Mouse (Mus musculus): ENCODE measurements around the gene Tll2.

The Tll2 gene

GRCm38 (mm10) chr19:41160388-41160787 lies 46.2 kb downstream of the Tll2 start:
- no peak for DNase-seq (ENCODE audit: low spot score in 2 of 2)

DNA sequence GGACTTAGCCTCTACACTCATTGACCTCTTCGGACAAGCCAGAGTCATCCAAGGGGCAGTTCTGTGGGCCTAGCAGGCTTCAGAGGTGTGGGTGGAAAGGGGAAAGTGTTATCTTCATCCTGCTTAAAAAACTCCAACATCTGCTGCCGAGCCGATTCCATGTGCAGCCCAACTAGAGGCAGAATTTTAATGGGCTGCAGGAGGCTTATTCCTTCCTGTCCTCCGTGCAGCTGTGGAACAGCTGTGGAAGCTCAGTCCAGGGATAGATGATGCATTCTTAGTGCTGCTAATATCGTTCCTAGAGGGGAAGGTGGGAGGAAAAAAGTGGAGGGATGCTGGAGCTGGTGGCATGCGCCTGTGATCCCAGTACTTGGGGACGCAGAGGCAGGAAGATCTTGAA lies 52.0 kb downstream of the Tll2 start:
- no peak for DNase-seq (ENCODE audit: low spot score in 2 of 2)

- no peak for DNase-seq (ENCODE audit: low spot score in 2 of 2)
Observed at GRCm38 (mm10) chr19:41152462-41152861, 54.2 kb downstream of the Tll2 start.

DNA sequence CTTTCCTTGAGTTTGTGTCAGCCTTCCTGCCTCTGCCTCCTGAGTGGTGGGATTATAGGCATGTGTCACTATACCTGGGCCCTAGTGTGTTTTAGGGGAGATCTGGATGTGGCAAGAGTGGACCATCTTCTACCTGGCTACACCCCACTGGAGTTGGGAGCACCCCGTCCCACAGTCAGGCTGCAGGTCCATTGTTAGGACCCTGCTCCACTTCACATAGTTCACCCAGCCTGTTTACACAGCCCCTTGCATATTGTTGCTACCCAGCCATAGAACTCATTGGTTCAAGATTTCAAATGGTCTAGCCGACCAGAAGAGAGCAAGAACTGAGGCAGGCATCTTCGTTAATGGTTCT lies 54.6 kb downstream of the Tll2 start:
- DNase-seq (ENCODE audit: low spot score in 2 of 2) = no peak

- no peak for DNase-seq (ENCODE audit: low spot score in 2 of 2)
Observed at GRCm38 (mm10) chr19:41151321-41152015, 55.2 kb downstream of the Tll2 start.

DNA sequence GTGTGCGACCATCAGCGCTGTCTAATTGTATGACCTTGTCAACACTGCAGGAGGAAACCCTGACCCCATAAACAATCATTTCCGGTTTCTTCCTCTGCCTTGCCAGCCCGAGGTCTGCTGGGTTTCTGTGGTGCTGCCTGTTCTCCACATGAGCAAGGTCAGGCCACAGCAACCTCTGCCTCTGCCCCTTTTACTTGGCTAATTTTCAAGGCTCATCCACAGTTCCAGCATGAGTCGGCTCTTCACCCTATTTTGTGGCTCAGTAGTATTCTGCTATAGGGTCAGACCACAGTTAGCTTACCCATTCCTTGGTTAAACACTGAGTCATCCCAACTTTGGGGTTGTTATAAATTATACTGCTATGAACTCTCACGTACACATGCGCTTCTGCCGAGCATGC lies 65.7 kb downstream of the Tll2 start:
- no peak for DNase-seq (ENCODE audit: low spot score in 2 of 2)

DNA sequence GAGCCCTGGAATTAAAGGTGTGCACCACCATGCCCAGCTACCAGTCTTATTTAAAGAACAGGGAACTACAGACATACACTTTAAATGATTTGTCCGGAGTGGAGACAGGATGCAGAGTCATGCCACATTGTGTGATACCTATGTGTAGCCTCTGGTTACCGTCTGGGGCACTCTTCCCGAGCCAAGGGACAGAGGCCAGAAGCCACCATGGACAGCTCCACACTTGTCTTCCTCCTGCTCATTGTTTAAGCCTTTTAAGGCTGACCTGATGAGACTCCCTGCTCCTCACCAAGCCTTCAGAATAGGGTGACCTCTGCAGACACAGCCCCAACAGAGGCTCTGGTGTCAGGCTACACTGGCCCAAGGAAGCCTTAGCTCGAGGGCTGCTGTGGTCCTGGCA lies 67.0 kb downstream of the Tll2 start:
- no peak for DNase-seq (ENCODE audit: low spot score in 2 of 2)

DNA sequence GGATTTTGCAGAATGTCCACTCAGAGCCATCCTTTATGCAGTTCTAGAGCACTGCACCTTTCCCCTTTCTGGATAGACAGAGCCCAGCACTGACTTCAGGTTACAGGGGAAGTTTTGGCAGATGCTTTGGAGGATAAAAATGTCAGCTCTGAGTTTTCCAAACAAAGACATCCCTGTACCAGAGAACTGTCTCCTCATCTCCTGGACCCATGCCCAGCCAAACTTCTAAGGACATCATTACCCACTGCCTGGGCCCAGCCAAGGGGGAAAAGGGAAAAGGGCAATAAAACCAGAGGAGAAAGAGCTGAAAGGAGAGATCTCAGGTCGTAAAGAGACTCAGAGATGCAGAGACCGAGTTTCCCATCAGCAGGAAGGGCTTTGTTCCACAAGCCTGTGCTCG lies 83.6 kb downstream of the Tll2 start:
- DNase-seq (ENCODE audit: low spot score in 2 of 2) = no peak

DNA sequence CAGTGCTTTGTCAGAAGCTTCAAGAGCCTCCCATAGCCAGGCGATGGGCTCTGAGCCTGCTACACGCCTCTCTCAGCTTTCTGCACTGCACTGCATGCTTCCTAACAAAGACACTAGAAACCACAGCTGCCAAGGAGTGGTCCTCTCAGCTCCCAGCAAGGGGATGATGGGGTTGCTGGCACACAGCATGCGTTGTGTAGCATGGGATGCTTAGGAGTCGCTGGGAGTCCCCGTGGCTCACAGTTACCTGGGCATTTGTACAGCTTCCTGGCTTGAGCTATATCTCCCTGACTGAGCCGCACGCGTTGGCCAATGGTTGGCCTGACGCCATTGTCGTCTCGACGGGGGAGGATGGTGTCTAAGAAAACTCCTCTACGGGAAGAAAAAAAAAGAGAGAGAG lies 86.7 kb downstream of the Tll2 start:
- DNase-seq (ENCODE audit: low spot score in 2 of 2) = no peak

GRCm38 (mm10) chr19:41118346-41118745 lies 88.3 kb downstream of the Tll2 start:
- DNase-seq (ENCODE audit: low spot score in 2 of 2) = no peak

- no peak for DNase-seq (ENCODE audit: low spot score in 2 of 2)
Observed at GRCm38 (mm10) chr19:41117334-41117733, 89.3 kb downstream of the Tll2 start.

- DNase-seq (ENCODE audit: low spot score in 2 of 2) = no peak
Observed at GRCm38 (mm10) chr19:41114611-41115010, 92.0 kb downstream of the Tll2 start.

- DNase-seq (ENCODE audit: low spot score in 2 of 2) = no peak
Observed at GRCm38 (mm10) chr19:41113911-41114531, 92.6 kb downstream of the Tll2 start.

- DNase-seq (ENCODE audit: low spot score in 2 of 2) = no peak
Observed at GRCm38 (mm10) chr19:41112609-41113008, 94.0 kb downstream of the Tll2 start.

- no peak for DNase-seq (ENCODE audit: low spot score in 2 of 2)
Observed at GRCm38 (mm10) chr19:41109991-41110390, 96.6 kb downstream of the Tll2 start.

DNA sequence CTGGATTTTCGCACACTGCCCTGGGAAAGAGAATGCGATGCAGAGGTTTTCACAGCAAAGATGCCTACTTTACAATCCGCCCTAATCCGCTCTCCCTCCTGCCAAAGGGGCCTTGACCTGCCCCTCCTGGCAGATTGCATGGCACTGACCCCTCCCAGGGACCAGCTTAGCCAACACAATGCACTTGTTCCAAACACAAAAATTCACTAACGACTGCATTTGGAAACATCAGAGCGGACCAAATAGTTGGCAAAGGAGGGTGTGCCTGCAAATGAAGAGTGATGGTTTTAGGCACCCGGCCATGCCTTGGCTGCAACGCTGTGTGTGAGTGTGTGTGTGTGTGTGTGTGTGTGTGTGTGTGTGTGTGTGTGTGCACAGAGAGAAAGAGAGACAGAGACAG lies 97.1 kb downstream of the Tll2 start:
- no peak for DNase-seq (ENCODE audit: low spot score in 2 of 2)

DNA sequence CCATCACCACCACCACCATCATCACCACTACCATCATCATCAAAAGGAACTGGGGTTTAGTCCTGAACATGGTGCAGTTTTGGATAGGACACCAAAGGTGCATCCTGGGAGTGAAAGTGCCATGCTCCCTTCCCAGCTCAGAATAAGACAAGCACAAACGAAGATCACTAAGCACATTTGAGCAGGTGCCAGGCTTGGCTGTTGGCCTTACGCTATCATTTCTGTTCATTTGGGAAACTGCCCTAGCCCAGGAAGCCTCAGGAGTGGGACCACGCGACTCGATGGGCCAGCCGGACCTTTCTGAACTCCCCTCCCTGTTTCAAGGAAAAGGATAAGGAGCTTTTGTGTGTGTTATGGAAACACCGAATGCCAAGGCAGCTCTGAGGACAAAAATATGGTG lies 98.0 kb downstream of the Tll2 start:
- DNase-seq (ENCODE audit: low spot score in 2 of 2) = no peak

DNA sequence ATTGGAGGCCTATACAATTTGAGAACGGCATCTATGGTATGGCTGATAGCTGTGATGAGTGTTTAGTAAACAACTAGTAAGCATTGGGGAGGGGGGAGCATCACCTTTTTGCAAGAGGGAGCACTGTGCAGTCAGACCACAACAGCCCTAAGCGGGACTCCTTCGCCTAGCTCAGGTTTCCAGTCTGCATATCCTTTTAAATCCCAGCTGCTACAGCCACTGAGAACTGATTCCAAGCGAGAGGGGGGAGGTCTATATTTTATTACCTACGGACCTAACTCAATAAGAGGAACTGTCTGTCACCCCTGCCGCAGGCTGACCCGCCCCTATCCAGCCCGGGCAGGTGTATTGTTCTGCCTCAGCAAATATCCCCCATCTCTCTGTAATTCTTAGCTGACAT lies 99.1 kb downstream of the Tll2 start:
- no peak for DNase-seq (ENCODE audit: low spot score in 2 of 2)

DNA sequence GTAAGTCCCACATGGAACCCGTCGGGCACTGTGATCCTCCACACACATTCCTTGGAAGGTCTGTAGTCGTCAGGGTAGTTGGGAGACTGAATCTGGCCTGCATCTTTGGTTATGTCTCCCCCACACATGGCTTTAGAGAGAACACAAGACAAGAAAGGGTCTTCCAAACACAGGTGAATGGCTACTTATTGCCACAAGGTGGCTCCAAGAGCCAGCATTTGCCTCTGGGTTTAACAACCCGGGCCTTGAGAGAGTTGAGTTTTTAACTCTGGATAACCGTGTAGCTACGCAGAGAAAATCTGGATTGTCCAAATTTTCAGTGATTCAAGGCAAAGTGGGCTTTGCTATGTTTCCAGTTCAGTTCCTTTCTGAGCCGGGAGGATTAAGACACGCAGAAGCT lies 101.7 kb downstream of the Tll2 start:
- DNase-seq (ENCODE audit: low spot score in 2 of 2) = no peak

DNA sequence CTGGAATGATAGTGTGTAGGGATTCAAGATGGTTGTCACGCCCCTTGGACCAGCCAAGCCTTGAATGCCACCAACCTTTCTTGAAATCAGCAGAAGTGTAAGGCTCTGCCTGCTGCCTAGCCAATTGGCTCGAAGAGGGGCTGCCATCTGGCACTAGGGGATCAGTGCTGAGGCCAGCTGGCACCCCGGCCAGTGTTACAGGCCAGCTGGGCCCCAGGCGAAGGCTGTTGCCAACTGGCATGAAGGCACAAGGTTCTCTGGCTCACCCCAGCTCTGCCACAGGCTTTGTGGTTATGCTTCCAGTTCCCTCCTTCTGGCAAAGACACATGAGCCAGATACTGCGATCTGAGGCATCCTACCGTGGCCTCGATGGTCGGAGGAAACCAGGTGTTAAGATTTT lies 105.2 kb downstream of the Tll2 start:
- no peak for DNase-seq (ENCODE audit: low spot score in 2 of 2)

GRCm38 (mm10) chr19:41100863-41101262 lies 105.8 kb downstream of the Tll2 start:
- no peak for DNase-seq (ENCODE audit: low spot score in 2 of 2)

GRCm38 (mm10) chr19:41097038-41097437 lies 109.6 kb downstream of the Tll2 start:
- no peak for DNase-seq (ENCODE audit: low spot score in 2 of 2)

- no peak for DNase-seq (ENCODE audit: low spot score in 2 of 2)
Observed at GRCm38 (mm10) chr19:41091901-41092300, 114.7 kb downstream of the Tll2 start.

DNA sequence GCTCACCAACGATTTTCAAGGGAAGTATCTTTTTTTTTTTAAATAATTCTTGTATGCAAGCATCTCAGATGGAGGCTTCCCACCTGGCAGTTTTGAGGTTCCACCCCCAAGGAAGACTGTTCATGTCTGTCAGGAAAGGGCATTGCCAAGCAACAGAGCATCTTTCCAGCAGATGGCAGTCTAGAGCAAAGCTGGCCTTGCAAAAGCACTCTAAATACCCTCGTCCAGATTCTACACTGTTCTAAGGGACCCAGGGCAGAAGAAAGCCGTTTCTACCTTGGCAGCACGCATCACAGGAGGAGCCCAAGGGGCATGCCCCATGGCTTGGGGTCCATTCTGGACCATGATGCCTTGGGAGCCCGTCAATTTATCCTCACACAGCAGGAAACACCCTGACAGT lies 116.8 kb downstream of the Tll2 start:
- peak in 1 of 2 experiments; percentile 67 for DNase-seq (ENCODE audit: low spot score in 2 of 2)

Measured in thymus, postnatal 10 days (tissue).